Mouse (Mus musculus) frontal cortex, adult (tissue): ENCODE measurements around the gene Tuba3a.

Experiments
- ATAC-seq: cut with Nextera tagmentation; 2 replicates; pipeline ENCODE4 v1.9.2; 2017; ENCODE audit warnings: mild to moderate bottlenecking, moderate library complexity, mixed read lengths; ENCODE audit not compliant: low TSS enrichment

The Tuba3a gene

DNA sequence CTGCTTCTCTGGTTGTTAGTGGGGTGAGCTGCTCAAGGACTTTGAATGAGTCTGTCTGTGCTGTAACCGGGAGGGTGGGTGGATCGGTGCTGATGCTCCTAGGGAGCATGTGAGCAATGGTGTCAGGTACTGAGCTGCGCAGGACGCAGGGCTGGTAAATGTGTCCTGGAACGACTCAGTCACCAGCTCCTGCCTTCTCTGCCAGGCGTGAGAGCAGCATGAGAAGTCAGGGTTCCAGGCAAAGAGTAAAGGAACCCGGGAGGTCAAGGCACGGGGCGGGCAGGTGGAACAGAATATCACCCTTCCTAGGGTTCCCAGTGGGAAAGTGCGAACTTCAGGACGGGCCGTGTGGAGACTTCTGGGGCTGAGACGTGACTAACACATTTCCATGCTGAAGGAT is 19.8 kb downstream of the Tuba3a start:
- no peak for ATAC-seq

DNA sequence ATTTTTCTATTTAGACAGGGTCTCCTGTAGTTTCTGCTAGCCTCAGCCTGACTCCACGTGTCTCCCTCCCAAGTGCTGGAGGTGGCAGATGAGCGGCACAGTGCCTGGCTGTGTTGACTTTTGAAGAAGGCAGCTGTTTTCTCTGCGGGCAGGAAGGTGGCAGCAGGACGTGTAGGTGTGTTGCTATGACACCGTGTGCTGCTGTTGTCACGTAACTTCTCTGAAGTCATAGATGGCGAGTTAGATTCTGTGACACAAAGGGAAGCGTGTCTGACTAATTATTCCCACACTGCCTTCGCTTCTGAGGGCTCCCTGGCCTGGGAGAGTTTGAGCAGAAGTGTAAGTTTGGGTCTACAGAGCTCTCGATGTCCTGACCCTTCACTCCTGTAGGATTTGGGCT is 20.6 kb downstream of the Tuba3a start:
- ATAC-seq = peak; percentile 86

DNA sequence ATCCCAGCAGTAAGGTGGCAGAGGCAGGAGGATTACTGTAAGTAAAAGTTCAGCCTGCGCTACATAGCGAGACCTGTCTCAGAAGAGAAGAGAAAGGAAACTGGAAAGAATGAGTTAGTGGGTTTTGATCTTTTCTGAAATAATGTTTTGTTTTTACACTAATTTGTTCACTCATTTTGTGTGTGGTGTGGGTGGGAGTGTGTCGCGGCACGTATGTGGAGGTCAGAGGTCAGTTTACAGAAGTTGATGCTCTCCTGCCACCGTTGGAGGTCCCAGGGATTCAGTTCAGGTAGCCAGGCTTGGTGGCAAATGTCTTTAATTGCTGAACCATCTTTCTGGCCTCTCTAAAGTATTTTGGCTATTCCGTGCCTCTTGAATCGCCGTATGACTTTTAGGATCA is 21.6 kb downstream of the Tuba3a start:
- ATAC-seq = no peak

DNA sequence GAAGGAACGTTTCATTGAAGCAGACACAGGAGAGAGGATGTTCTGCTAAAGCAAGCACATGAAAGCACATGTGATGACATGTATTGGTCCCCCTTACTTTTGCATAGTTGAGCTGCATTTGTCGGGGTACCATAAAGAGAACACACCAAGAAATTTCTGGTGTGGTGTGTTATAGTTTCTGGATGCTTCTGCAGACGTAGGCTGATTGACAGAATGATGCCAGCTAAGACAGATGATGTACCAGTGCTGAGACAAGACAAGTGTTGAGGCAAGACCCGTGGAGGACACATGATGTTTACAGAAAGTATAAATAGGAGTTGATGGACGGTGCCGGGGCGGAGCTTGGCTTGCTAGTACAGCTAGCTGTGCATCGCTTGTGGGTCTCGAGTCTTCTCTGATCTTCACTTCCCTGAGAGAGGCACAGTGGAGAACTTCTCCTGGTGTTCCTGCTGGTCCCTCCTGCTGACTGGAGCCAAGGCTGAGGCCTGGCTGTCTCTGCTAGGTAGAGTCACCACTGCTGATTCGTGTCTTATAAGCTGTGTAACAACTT is 25.8 kb downstream of the Tuba3a start:
- ATAC-seq = no peak

DNA sequence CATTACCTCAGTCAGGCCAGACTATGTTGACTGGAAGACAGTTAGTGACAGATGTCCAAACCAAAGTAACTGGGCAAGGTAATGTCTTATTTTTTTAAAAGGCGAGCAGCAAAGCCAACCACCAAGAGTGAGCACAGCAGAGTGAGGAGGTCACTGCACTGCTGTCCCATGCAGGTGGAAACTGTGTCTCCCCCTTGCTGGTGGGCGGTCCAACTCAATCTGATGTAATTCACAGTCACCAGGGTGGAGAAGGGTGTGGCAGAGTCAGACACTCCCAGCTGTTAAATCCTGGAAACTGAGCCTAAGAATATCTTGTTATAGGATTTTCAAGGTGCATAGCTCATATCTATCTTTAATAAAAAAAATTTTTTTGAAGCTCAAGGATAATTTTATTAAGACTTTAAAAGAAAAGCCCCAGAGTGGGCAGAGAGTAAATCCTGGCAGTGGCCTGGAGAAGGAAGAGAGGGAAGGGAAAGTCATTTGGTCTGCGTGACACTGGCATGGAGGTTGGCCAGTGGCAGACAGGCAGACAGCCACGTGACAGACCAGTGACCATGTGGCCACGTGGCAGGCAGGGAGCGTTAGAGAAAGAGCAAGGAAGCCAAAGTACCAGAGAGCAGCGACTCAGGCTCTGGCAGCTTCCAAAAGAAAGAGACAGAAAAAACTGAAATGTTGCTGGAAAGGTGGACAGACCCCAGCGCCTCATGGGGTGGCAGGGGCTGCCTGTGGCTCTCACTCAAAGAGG is 29.4 kb downstream of the Tuba3a start:
- ATAC-seq = no peak

DNA sequence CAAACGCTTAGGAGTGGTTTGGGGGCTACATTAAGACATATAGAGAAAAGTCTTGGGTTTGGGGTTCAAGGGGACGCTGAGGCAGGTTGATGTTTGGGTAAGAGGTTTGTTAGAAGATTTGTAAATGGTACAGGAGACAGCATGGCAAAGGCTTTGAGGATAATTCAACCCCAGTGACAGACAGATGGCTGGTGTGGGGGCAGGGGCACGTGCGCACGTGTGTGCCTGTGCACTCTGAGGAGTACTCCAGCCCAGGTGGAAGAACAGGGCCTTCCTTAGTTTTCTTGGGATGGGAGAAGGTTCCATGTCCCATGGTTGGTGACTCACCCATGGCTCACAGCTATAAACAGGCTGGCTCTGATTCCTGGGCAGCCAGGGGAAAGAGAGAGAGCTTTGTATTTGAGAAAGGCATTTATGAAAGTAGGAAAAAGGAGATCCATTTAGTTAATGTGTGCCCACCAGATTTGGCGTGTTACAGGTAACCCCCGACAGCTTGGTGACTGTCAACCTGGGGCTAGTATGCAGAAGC is 30.3 kb downstream of the Tuba3a start:
- ATAC-seq = peak; percentile 67

DNA sequence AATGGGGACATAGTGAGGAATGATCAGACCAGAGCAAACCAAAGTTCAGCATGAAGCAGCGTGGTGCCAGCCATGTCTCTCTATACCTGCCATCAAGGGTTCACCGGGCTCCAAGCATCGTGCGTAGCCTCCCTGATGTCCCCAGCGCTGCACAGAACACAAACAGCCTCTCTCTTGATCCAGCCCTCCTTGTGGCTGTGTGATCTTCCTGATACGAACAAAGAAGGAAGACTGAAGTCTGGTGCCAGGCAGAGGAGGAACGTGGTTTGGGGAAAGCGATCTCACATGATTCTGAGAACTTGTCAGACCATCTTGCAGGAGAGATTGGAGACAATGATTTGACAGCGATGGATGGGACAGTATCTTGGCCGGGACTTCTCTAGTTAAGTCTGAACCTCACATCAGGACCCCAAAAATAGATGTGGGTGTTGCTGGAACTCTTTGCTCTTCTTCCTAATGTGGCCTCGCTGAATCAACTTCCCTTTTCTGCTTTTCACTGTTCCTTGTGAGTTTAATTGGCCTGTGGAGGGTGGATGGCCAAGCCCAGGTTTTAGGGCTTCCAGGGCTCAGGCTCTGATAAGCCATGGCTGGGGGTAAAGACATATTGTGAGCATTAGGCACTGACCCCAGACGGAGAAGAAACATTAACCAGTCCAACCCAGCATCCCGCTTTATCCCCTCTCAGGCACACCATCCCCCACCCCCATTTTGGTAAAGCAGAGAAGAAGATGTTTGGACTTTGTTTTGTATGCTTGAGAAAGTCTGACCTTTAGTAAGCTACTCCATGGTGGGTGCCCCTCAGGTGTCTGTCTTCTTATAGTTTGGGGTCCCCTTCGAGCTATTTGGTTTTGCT is 31.8 kb downstream of the Tuba3a start:
- no peak for ATAC-seq

DNA sequence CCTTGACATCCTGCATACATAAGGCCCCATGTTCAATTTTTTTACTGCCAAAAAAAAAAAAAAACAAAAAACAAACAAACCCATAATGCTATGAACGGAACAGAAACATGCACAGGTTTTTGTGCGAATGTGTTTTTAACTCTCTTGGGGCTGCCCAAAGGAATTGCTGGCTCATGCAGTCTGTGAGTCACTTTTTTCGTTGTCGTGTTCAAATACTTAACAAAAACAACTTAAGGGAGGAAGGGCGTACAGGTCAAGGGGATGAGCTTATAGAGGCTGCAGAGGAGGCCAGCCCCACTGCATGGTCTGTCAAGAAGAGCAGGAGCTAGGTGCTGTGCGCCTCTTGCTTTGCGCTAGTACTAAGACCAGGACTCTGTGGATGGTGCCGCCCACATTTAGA is 33.1 kb downstream of the Tuba3a start:
- no peak for ATAC-seq

DNA sequence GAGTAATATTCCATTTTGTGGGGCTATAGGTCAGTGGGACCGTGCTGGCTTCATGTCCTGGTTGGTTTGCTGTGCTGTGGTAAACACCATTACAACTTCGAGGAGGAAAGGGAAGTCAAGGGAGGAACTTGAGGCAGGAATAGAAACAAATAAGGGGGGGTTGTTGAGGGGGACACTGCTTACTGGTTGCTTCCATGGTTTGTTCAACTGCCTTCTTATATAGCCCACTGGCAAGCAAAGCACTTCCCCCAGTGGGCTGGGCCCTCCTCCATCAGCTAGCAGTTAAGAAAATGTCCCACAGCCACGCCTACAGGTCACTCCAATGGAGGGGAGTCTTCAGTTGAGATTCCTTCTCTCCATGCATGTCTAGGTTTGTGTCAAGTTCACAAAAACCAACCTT is 33.6 kb downstream of the Tuba3a start:
- ATAC-seq = no peak

DNA sequence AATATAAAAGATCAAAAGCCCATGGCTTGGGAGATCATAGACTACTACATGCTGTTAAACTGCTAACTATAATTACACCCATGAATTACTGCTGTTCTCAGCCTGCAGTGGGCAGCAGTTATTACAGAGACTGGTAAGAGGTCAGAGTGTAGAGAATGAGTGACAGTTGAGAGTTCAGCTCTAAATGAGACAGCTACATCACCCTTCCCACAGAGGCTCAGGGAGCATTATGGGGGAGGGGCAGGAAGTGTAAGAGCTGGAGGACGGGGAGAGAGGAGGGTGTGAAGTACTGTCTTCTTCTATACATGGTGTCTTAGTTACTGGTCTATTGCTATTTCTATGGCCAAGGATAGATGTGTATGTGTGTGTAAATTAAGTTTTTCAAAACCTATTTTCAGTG is 41.3 kb downstream of the Tuba3a start:
- no peak for ATAC-seq

DNA sequence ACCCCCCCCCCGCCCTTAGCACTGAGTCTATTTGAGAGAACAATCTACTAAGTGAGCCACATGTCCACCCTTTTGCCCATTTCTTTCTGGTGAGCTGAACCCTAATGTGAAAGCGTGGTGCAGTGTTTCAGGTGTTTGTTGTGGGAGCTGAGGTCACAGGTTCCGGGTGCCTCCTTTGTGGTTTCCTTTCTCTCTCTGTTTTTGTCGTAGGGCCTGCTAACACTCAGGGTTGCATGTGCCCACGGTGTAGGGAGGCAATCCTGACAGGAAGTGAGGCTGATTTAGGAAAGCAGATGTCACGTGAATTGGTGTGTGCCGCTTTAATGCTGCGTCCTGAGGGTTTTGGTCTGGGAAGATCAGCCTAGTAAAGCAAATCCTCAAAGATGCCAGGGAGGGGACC is 44.3 kb downstream of the Tuba3a start:
- no peak for ATAC-seq

DNA sequence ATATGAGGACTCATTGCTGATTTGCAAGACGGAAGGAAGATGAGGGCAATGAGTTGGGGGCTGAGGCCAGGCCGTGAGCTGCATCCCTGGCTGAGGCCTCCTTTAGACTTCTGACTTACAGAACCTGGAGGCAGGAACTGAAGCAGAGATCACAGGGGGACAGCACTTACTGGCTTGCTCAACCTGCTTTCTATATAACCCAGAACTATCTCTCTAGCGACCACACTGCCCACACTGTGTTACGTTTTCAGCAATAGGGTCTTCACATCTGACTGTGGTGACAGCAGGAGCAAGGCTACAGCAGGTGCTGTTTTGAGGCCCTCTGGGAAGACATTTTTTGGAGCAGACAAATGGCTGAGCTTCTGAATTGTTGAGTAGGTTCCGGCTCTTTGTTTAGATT is 45.2 kb downstream of the Tuba3a start:
- ATAC-seq = no peak

DNA sequence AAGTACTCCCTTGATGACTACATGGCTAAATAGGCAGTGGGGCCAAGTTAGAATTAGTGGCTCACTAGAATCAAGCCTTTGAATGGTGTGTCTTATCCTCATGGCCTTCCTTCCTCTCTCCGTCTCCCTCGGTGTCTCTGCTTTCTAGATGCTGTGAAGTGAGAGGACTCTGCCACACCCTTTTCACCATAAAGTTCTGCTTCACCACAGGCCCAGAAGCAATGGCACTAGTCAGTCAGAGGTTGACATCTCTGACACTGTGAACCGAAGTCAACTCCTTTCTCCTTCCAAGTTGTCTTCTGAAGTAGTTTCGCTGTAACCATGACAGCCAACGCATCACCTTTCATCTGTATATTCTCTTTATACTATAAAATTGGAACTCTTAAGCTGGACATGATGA is 46.3 kb downstream of the Tuba3a start:
- ATAC-seq = no peak

DNA sequence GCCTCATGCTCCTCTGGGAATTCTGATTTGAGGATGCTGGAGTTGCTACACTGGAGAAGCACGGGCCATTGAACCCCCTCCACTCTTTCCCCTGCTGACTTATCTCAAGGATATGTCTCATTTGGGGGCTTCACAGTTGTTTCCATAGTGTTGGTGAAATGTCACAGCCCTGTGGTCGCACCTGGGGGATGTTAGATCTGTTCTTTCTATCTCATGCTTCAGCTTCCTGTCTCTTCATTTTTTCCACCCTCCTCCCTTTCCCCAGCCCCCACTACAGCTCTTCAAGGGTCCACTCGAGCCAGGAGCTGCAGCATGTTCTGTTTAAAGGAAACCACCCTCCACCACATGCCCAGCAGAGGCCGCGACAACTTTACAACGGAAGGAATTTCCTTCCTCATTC is 47.4 kb downstream of the Tuba3a start:
- no peak for ATAC-seq

DNA sequence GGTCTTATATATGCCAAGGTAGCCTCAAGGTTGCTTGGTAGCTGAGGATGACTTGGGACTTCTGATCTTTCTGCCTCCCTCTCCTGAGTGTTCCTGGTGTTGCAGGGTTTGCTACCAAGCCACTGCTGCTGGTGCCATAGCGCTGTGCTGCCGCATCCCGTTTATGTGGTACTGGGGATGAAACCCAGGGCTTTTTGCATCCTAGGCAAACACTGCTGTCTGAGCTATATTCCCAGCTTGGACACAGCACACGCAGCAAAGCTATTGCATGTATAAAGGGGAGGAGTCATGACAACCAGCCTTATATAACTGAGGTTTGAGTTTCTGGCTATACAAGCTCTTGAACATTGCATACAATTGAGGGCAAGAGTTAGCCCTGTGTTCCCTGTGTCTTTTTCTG is 48.4 kb downstream of the Tuba3a start:
- peak; percentile 85 for ATAC-seq

DNA sequence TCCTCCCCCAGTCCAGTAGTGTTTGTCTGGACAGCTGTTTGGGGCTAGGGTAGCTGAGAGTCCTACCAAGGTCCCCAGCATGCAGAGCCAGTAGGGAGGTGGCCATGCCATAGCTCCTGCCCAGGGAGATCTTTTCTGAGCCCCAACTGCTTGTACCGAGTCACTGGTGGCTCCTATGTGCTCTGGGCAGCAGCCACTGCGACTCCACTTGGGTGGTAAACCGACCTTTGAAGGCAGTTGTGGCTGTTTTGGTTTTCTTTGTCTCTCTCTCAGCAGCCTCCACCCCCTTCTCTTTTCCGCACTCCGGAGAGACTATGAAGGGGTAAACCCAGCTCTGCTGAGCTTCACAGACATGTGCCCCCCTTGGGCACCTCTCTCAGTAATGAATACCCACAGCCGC is 49.1 kb downstream of the Tuba3a start, which contains the start of gene Cd27:
Gene Cd27, minus strand, starts transcription at position 229 of the 400 bp plus-strand sequence.
- no peak for ATAC-seq

DNA sequence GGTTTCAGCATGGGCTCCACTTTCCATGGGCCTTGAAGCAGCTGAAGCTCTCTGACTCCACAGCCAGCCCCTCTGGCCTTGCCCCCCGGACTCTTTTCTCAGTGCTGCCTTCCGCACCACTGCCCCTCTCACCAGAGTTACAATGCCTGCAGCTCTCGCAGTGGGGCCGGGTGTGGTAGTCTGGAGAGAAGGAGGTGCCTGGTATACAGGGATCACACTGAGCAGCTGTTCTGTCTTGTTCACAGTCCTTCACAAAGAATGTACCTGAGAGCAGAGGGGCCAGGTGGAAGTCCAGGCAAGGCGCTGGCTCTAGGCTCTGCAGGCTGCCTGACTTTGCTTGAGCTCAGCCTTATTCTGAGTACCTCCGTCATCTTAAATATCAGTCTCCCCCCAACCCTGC is 49.5 kb downstream of the Tuba3a start:
- no peak for ATAC-seq

DNA sequence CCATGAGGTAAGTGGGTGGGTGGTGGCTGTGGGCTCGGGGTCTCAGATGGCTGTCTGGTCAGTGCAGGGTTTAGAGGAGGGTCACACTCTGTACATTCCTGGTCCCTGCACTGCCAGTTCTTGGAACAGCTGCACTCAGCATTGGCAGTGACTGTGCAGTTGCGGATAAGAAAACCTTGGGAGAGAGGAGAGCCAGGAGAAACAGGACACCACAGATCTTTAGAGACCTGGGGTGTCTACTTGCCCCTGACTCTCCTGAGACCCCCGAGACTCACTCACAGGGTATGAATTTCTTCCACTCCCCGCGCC is 51.4 kb downstream of the Tuba3a start:
- ATAC-seq = no peak

DNA sequence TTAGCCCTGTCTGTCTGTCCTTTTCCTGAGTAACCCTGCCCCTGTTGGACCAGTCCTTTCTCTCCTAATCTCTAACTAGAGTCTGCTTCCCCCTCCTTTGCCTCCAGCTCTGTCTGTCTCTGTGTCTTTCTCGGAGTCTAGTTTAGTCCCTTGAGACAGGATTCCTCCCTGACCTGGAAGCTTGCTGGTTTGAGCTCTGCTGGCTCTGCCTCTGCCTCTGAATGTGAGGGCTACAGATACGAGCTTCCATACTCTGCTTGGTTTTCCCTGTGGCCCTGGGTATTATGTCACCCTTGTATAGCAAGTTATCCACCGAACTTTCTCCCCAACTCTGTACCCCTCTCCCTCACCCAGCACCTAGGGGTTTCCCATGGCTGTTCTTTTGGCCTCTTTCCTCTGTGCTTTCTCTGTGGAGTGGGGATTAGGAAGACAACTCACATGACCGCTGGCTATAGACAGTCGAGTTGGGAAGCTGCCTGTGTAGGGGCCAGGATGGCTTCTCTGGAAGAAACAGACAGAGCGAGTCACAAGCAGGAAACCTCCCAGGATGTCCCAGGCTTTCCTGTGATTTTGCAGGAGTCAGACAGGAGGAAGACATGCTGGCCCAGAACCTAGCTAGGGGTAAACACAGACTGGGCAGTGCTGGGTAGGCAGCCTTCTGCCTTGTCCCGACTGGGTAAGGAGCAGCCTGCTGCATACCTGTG is 51.9 kb downstream of the Tuba3a start:
- no peak for ATAC-seq

DNA sequence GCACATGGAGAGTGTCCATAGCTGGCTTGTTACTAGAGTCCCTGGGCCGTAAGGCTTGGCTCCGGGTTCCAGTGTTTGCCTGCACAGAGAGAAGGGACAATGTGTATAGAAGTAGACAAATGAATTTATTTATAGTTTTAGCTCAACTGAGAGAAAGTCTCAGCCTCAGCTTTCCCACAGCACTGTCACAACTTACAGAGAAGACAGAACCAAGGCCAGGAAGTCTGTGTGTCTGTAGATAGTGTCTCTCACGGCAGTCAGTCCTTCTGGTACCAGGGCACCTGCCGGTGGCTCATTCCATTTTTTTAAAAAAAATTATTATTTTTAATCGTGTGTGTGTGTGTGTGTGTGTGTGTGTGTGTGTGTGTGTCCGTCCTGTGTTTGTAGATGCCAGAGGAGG is 53.3 kb downstream of the Tuba3a start:
- ATAC-seq = no peak

DNA sequence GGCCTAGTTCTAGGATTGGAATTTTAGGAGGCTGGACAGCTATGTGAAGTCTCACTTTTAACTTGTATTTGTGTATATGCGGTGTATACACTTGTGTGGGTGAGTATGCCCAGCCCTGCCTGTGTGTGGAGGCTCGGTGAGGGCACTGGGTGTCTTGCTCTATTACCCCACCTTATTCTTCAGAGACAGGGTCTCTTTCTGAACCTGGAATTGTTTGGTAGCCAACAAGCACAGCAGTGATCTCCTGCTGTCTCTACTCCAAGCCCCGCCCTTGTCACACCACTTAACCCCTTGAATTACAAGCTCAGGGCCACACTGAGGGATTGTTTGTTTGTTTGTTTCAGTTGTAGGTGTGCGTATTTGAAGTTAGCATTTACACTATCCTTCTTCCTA is 53.8 kb downstream of the Tuba3a start:
- no peak for ATAC-seq
